Mouse (Mus musculus) cerebellum, adult 18-20 months (tissue): Measurements from ENCODE around the gene Prkra.
A peak's percentile ranks its signal among the peaks of the same experiment; 100 is the strongest.
"Not testable (repeated sequence)": the region's sequence is repeated elsewhere in the genome, so short reads cannot be mapped to it uniquely, and the experiment has no call there.

Experiments used
- DNase-seq, 2 experiments: peaks; one replicate each; pipeline ENCODE4 v3.0.0; 2021

Prkra gene

GRCm38 (mm10) chr2:76654646-76655045 lies 6.8 kb upstream of the Prkra start:
- no peak for DNase-seq

DNA sequence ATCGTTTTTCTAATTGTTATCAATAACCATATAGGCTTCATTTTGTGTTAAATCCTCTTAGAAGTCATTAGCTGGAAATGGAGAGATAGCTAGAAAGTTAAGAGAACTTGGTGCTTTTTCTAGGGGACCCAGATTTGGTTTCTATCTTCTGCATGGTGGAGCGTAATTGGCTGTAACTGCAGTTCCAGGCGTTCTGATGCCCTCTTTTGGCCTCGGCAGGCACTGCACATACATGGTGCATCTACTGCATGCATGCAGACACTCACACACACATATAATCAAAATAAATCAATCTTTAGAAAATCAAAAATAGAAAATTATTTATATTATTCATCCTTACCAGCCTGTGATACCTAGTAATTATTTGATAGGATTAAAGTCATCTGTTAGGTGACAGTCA lies 5.3 kb upstream of the Prkra start:
- no peak for DNase-seq

DNA sequence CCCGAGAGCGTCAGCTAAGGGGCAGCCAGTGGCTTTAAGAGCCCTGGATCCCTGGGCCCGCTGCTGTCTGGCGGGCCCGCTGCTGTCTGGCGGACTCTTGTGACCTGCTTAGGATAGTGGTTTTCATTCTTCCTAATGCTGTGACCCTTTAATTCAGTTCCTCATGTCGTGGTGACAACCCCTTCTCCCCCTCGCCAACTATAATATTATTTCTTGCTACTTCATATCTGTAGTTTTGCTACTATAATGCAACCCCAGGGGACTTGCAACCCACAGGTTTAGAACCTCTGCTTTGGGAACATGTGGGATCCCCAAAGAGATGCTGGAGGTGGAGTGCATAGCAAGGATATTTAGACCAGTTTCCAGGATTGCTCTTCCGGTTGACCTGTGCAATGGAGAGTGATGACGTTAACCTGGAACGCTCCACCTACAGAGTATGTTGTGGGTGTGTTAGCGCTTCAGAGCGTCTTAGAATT lies 889 bp upstream of the Prkra start:
- peak; percentile 39 to 48 for DNase-seq

GRCm38 (mm10) chr2:76647441-76647869 lies 360 bp downstream of the Prkra start:
- no peak for DNase-seq

DNA sequence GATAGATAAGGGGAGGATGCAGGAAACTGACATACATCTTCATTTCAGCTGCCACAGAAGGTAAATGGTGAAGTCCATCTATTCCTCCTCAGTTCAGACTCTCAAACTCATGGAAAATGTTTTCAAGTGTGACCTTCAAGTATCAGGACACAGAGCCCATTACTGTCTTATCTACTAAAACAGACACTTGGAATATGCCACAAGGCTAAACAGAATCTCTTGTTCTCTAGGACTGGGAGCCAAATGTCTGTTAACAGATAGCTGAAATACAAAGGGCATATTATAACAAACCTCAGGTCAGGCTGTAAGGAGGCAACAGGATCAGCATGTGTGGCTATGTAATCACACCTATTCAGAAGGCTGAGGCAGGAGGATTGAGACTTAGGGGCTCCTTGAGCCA lies 4.0 kb downstream of the Prkra start:
- no peak for DNase-seq

GRCm38 (mm10) chr2:76639637-76640036 lies 8.2 kb downstream of the Prkra start:
- DNase-seq, result no peak

- no peak for DNase-seq
These were observed 16.2 kb downstream of the Prkra start for GRCm38 (mm10) chr2:76631600-76631999.

- DNase-seq, result no peak
These were observed 17.5 kb downstream of the Prkra start for GRCm38 (mm10) chr2:76630293-76630692.

GRCm38 (mm10) chr2:76622316-76622715 lies 25.5 kb downstream of the Prkra start:
- not testable (repeated sequence) for DNase-seq

DNA sequence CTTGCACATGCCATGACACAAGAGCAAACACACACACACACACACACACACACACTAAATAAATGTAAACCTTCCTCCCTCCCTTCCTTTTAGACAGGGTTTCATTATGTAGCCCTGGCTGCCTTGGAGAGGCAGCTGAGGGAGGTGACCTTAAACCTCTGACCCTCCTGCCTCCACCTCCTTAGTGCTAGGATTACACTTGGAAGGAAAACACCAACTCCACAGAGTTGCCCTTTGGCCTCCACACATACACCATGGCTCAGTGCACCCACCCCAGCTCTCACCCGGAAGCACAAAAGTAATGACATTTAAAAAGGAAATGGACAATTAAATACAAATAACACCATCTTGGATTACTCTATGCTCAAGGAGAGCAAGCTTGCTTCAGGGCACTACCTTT lies 26.1 kb downstream of the Prkra start:
- no peak for DNase-seq

DNA sequence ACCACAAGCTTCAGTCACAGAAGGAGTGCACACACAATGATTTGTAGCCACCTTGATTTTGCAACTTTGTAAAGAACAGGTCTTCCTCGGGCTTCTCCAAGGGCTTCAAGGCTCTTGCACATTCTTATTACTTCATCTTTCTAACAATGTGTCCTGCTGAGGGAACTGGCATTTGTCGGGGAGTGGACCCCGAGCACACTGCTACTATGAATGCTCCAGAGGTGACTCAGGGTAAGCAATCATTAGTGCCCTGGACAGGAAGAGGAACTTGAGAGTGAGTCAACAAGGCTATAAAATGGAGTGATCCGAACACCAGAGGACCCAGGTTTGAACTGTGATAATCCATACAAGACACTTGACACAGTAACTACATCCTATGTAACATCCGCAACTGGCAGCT lies 27.6 kb downstream of the Prkra start:
- DNase-seq, result no peak

GRCm38 (mm10) chr2:76618078-76618477 lies 29.7 kb downstream of the Prkra start:
- peak; percentile 55 to 62 for DNase-seq

- no peak for DNase-seq
These were observed 35.8 kb downstream of the Prkra start for GRCm38 (mm10) chr2:76611996-76612395.

GRCm38 (mm10) chr2:76610326-76611104 lies 37.3 kb downstream of the Prkra start:
- DNase-seq, result no peak

- DNase-seq, result no peak
These were observed 41.1 kb downstream of the Prkra start for GRCm38 (mm10) chr2:76606704-76607103.

DNA sequence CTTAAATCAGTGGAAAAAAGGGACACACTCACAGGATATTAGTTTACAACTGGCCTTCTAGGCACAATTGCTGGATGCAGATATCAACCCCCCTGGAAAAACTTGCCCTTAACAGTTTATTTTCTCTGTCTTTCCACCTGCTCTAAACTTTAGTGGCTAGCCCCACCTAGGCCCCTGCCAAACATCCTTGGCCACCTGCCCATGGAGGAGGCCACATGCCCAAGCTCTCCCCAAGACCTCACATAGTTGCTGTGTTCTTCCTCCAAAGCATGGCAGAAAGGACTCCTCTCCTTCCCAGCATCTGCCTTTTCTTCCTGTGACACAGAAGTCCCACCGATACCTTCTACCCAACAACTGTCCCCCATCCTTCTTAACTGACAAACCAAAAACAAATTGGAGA lies 45.6 kb downstream of the Prkra start:
- peak in 1 of 2 experiments; percentile 10 for DNase-seq

DNA sequence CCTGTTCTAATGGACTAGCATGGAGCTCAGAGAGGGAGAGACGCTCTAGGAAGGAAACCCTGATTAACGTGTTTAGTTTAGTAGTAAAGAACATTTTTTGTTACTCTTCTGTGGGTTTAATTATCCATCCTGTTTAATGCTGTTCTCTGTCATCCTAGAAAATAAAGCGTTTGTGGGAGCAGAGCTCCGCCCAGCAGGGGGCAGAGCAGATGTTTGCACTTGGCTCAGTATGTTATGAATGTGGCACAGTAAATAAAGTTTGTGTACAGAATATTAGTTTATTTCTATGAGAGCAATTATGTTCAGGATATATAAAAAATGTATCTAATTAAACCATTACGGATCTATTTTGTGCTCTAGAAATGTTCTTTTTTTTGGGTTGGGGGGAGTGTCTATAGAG lies 48.6 kb downstream of the Prkra start:
- no peak for DNase-seq

DNA sequence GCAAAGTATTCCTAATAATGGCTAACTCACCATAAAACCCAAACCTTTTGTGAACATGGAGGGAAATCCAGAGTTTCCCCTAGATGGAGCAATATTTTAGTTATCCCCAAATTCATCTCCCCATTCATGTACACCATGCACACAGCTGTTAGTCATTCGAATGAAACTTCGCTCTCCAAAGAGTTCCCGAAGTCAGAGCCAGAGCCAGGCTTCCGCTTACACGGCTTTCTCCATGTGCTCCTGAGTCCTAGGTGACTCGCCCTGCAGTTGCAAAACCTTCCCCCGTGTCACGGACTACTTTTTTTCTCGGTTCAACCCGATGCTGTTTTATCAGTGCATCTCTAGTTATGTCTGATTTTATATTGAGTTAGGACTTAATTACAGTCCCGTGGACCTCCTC lies 50.3 kb downstream of the Prkra start:
- DNase-seq, result no peak

DNA sequence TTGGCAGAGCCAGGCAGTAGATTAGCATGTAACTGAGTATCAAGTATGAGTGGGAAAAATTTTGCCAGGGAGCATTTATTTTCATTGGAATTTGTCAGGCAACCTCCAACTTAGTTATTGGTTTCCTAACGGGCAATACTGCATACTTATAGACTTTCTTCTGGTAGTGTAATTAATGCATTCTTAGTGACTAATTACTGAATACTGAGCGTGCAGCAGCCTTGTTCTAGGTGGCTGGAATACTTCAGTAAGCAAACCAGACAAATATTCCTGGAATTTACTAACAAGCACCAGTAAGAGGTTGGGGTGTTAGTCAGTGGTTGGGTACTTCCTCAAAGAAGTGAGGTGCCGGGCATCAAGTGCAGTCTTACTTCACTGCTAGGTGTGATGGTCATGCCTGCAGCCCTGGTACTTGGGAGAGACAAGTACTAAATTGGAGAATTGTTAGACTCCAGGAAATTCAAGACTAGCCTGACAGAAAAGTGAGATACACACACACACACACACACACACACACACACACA lies 55.4 kb downstream of the Prkra start:
- DNase-seq, result no peak

GRCm38 (mm10) chr2:76590221-76590620 lies 57.6 kb downstream of the Prkra start:
- DNase-seq, result no peak

- DNase-seq, result no peak
These were observed 60.9 kb downstream of the Prkra start for GRCm38 (mm10) chr2:76586906-76587305.

GRCm38 (mm10) chr2:76585090-76585489 lies 62.7 kb downstream of the Prkra start:
- peak; percentile 12 to 29 for DNase-seq
